Mouse (Mus musculus) midbrain, embryonic 14.5 days (tissue): ENCODE measurements at regions not wholly inside any gene's neighbourhood (a gene's known extent, or its start where the extent isn't known, plus 50 kb on each side); places are given as distances from the start of the nearest gene placed in this dataset.
"Not testable (repeated sequence)": the region's sequence is repeated elsewhere in the genome, so short reads cannot be mapped to it uniquely, and the experiment has no call there.

Source experiments
- ATAC-seq: fragments of 200-750 bp; cut with Nextera tagmentation; 2 replicates; pipeline ENCODE4 v1.8.0; 2017; ENCODE audit warnings: moderate number of reproducible peaks, moderate library complexity; ENCODE audit not compliant: low FRiP score, low TSS enrichment
- DNase-seq: peaks from one replicate; pipeline ENCODE4 v3.0.0-alpha.2; 2015
- H3K27ac ChIP-seq: fragments of 300-500 bp; sonication (generic); replicated peaks from 2 replicates; pipeline ENCODE4 v1.5.1; 2014; ENCODE audit warnings: mild to moderate bottlenecking, low read depth, low read length, moderate library complexity
- H3K27me3 ChIP-seq: fragments of 300-500 bp; sonication (generic); 2 replicates; pipeline ENCODE4 v1.6.1; 2014; ENCODE audit warnings: low read length, control low read depth, mixed read lengths; ENCODE audit not compliant: control insufficient read depth, insufficient read depth
- H3K36me3 ChIP-seq: fragments of 300-500 bp; sonication (generic); 2 replicates; pipeline ENCODE4 v1.6.1; 2014; ENCODE audit warnings: low read length, control low read depth; ENCODE audit not compliant: control insufficient read depth, insufficient read depth
- H3K4me1 ChIP-seq: fragments of 300-500 bp; sonication (generic); 2 replicates; pipeline ENCODE4 v1.6.1; 2014; ENCODE audit warnings: mild to moderate bottlenecking, antibody characterized with exemption, low read length, control low read depth; ENCODE audit not compliant: control insufficient read depth, insufficient read depth
- H3K4me2 ChIP-seq: fragments of 300-500 bp; sonication (generic); 2 replicates; pipeline ENCODE4 v1.6.1; 2014; ENCODE audit warnings: mild to moderate bottlenecking, low read length, moderate library complexity
- H3K4me3 ChIP-seq: fragments of 300-500 bp; sonication (generic); replicated peaks from 2 replicates; pipeline ENCODE4 v1.5.1; 2014; ENCODE audit warnings: low read depth, low read length
- H3K9ac ChIP-seq: fragments of 300-500 bp; sonication (generic); replicated peaks from 2 replicates; pipeline ENCODE4 v1.6.1; 2014; ENCODE audit warnings: mild to moderate bottlenecking, low read length, moderate library complexity
- H3K9me3 ChIP-seq: fragments of 300-500 bp; sonication (generic); 2 replicates; pipeline ENCODE4 v1.6.1; 2016; ENCODE audit warnings: low read length, control low read depth, mixed read lengths; ENCODE audit not compliant: control insufficient read depth
- WGBS: fragments of 180-500 bp; shearing (Covaris S2); extraction: QIAGEN DNeasy Blood & Tissue Kit; methylation state at CpG from one replicate; pipeline ENCODE4 v1.1.7; 2014; 5-methylcytosine and 5-hydroxymethylcytosine counted together

DNA sequence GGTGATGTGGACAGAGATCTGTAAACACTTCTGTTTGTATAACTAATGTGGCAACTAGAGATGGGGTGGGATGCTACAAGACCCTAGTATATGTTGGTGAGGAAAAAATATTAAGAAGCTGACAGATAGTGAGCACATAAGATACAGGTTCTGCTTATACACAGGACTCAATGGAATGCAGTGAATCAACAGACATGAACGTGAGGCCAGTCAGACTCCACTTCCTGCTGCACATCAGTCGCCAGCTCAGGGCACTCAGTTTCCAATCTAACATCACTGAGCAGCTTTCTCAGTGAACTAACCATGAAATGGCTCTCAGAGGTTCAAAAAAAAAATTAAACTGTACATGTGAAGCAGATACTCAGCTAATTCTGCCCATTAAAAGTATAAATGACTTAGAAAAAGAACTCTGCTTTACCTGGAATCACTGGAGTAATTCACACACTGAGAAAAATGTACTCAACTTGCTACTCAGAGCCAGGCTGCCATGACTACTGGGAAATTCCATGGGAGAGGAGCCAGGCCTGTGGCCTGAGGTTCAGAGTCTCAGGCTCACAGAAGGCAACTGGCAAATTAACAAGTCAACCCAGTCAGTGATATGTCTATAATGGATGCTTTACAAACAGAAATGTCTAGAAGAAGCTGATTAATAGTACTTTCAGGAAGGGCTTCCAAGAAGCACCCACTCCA, 170.9 kb upstream of the Tbl1xr1 start:
- H3K4me3 ChIP-seq, result no peak overlapping the region
- ATAC-seq (no peak), DNase-seq (no peak)
- no peak overlapping the region for H3K27ac ChIP-seq
- H3K36me3 ChIP-seq, result no peaks in the 10 kb centered on the region
- no peak overlapping the region for H3K4me2 ChIP-seq
- 67% methylated on average over 2 of the region's 2 CpGs for WGBS
- H3K27me3 ChIP-seq, result no peaks in the 10 kb centered on the region
- no peaks in the 10 kb centered on the region for H3K9me3 ChIP-seq
- H3K4me1 ChIP-seq, result no peaks in the 10 kb centered on the region
- no peak overlapping the region for H3K9ac ChIP-seq

DNA sequence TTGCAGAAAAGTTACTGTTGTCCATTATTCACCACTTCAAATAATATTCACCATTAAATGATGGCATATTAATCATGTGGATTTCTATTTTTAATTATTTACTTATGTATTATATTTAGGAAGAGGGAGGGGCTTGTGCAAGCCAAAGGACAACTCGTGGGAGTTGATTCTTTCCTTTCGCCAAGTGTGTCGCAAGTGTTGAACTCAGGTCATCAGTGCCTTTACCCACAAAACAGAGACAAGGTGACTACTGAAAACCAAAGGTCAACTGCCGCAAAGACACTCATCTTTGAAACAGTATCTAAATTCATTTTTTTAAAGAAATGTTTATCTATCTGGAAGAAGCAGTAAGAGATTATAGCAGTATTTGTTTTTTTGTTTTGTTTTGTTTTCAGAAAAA, 167.6 kb upstream of the Tbl1xr1 start:
- ATAC-seq (no peak), DNase-seq (no peak)
- Histone ChIP-seq H3K9ac (no peak overlapping the region), H3K36me3 (no peaks in the 10 kb centered on the region), H3K4me2 (no peak overlapping the region), H3K4me3 (no peak overlapping the region), H3K9me3 (no peaks in the 10 kb centered on the region), H3K27ac (no peak overlapping the region), H3K4me1 (no peaks in the 10 kb centered on the region), H3K27me3 (no peaks in the 10 kb centered on the region)
- WGBS, result 95% methylated on average over 4 of the region's 4 CpGs

DNA sequence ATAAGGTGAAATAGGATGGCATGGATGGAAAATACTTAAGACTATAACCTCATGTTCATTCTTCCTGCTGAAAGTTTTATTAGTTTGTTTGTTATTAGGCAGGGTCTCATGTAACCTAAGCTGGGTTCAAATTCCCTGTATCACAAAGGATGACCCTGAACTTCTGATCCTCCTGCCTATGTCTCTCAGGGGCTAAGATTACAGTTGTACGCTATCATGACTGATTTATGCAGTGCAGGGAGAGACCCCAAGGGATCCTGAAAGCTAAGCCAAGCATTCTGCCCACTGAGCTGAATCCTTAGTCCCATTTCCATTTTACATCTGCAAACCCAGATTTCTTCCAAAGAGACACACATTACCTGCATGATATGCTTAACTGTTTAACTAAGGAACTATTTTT, 166.4 kb upstream of the Tbl1xr1 start:
- Histone ChIP-seq H3K4me3 (no peak overlapping the region), H3K4me2 (no peak overlapping the region), H3K4me1 (no peaks in the 10 kb centered on the region), H3K36me3 (no peaks in the 10 kb centered on the region), H3K27me3 (no peaks in the 10 kb centered on the region), H3K27ac (no peak overlapping the region), H3K9me3 (0 out of 2 replicates have a peak, but pooled peaks cover under 1% of the 10 kb centered on the region), H3K9ac (no peak overlapping the region)
- DNase-seq, result no peak
- no peak for ATAC-seq
- 51% methylated on average over 1 of the region's 1 CpGs for WGBS

DNA sequence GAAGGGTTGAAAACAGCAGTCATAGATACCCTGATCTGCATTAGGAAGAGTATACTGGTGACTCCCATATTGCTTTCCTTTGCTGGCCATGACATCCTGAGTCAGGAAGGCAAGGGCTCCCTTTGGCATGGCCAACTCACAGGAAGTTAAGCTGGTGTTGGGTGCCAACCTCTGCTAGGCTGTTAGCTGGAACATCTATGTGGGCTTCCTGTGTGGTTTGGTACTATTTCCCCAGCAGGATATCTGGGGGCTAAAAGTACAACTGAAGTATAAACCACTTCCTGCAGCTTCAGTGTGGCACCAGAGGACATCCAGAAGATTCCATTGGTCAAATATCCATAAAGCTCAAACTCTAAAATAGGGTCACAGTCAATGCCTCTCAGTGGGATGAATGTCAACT, 165.4 kb upstream of the Tbl1xr1 start:
- Histone ChIP-seq H3K27me3 (no peaks in the 10 kb centered on the region), H3K27ac (no peak overlapping the region), H3K9ac (no peak overlapping the region), H3K36me3 (no peaks in the 10 kb centered on the region), H3K4me1 (no peaks in the 10 kb centered on the region), H3K4me2 (no peak overlapping the region), H3K4me3 (no peak overlapping the region), H3K9me3 (0 out of 2 replicates have a peak, but pooled peaks cover 5% of the 10 kb centered on the region)
- DNase-seq, result no peak
- ATAC-seq, result no peak

DNA sequence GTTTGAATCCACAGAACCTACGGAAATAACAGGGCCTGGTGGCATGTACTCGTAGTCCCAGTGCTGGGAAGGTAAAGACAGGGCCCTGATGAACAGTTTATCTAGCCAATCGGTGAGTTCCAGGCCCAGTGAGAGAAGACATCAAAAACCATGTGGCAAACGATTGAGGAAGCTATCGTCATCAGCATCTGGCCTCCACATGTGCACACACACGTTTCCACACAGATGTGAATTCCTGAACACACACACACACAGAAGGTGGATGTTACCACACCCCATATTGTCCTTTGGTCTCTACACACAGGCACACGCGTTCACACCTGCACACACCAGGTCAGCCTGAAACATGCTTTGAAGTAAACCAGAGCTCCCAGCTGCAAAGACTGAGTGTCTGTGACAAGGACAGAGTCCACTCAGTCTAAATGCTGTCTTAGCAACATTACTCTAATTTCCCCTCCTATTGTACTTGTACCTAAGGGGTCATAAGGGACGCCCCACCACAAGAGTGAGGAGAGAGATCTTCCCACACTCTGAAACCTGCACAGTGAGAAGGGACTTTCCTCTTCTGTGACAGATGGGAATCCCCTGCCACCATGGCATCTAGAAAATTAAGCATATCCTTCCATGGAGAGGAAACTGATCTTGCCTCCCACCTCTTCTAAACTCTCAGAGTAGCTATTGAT, 159.1 kb upstream of the Tbl1xr1 start:
- H3K9ac ChIP-seq, result no peak overlapping the region
- H3K36me3 ChIP-seq, result no peaks in the 10 kb centered on the region
- DNase-seq (no peak), ATAC-seq (no peak)
- no peak overlapping the region for H3K4me2 ChIP-seq
- no peak overlapping the region for H3K27ac ChIP-seq
- H3K4me1 ChIP-seq, result no peaks in the 10 kb centered on the region
- 0 out of 2 replicates have a peak, but pooled peaks cover 5% of the 10 kb centered on the region for H3K9me3 ChIP-seq
- no peaks in the 10 kb centered on the region for H3K27me3 ChIP-seq
- H3K4me3 ChIP-seq, result no peak overlapping the region
- 95% methylated on average over 9 of the region's 9 CpGs for WGBS

DNA sequence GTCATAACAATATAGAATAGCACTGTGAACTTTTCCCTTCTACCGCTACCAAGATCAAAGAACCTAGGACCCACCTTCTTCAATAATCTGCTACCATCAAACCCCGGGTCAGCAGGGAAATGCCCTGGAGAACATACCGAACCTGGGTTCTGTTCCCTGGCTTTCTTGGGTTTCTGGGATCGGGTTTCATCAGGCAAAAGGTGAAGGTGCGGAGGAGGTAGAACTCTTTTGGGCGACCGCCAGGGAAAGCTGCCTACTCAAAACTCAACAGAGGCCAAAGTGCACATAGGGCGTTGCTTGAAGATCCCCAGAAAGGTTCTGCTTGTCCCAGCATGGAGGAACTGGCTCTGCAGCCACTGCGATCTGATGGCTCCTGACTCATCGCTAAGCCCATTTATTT, 158.0 kb upstream of the Tbl1xr1 start:
- no peak for DNase-seq

DNA sequence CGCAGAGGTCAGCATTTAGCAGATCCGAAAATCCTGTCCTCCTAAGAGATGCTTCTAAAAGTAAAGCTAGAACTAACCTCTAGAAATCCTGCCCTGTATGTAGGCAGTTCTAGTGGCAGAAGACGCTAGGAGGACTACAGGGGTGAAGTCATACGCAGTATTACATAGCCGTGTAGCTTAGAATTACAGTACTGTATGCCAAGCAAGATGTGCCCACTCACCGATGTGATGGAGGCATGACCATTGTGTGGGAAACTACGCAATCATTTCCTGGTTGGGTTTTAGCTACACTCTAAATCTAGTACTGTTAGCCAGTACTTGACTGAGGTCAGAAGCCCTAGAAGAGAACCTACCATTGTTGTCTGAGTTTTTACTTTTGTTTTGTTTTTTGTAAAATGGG, 156.5 kb upstream of the Tbl1xr1 start:
- Histone ChIP-seq H3K4me3 (no peak overlapping the region), H3K27ac (no peak overlapping the region), H3K4me1 (no peaks in the 10 kb centered on the region), H3K9ac (no peak overlapping the region), H3K36me3 (no peaks in the 10 kb centered on the region), H3K27me3 (no peaks in the 10 kb centered on the region), H3K4me2 (no peak overlapping the region), H3K9me3 (0 out of 2 replicates have a peak, but pooled peaks cover 5% of the 10 kb centered on the region)
- ATAC-seq, result no peak
- no peak for DNase-seq
- 94% methylated on average over 7 of the region's 7 CpGs for WGBS

More for the DNA sequence above, 158.0 kb upstream of the Tbl1xr1 start:
- no peaks in the 10 kb centered on the region for H3K4me1 ChIP-seq
- no peak overlapping the region for H3K4me3 ChIP-seq
- ATAC-seq, result no peak
- 0 out of 2 replicates have a peak, but pooled peaks cover 5% of the 10 kb centered on the region for H3K9me3 ChIP-seq
- H3K27me3 ChIP-seq, result no peaks in the 10 kb centered on the region
- 97% methylated on average over 10 of the region's 10 CpGs for WGBS
- no peak overlapping the region for H3K9ac ChIP-seq
- H3K27ac ChIP-seq, result no peak overlapping the region
- H3K4me2 ChIP-seq, result no peak overlapping the region
- H3K36me3 ChIP-seq, result no peaks in the 10 kb centered on the region

DNA sequence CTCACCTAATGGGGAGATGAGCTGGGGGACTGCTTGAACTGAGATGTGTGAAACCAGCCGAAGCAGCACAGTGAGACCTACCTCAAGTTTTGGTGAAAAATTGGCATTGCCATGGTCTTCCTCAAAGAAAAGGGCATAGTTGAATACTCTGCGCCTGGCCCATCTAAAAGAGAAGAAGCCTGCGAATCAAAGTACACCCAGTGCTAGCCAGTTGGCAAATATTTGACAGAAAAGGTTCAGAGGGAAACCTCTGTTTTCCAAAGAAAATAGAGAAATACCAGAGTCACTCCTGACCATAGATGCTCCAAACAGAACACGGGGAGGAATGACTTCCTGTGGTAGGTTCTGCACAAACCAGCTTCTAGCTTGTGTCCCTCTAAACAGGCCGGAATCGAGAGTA, 144.5 kb upstream of the Tbl1xr1 start:
- 97% methylated on average over 6 of the region's 6 CpGs for WGBS
- Histone ChIP-seq H3K4me1 (peaks cover 25% of the 10 kb centered on the region), H3K9ac (no peak overlapping the region), H3K27ac (no peak overlapping the region), H3K27me3 (no peaks in the 10 kb centered on the region), H3K9me3 (no peaks in the 10 kb centered on the region), H3K36me3 (no peaks in the 10 kb centered on the region), H3K4me3 (no peak overlapping the region), H3K4me2 (no peak overlapping the region)
- DNase-seq (no peak), ATAC-seq (no peak)

DNA sequence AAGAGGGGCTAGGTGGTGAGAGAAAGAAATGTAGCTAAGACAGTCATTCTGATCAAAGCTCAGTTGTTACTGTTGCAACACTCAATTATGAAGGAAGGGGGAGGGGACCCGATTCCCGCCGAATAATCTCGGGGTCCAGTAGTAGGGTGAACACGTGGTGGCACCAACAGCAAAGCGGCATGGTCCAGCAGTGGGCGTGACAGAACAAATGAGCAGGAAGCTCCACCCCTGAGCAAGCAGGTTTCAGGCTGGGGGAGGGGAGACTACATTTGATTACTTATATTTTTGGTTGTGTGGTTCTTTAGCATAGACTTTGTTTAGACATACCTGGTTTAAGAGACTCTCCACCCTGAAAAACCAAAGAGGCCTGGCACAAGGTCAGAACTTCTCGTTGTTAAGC, 143.8 kb upstream of the Tbl1xr1 start:
- H3K4me3 ChIP-seq, H3K4me2 ChIP-seq, H3K27ac ChIP-seq, H3K9ac ChIP-seq, H3K9me3 ChIP-seq, H3K36me3 ChIP-seq, DNase-seq, ATAC-seq, H3K27me3 ChIP-seq: not testable (repeated sequence)
- 90% methylated on average over 8 of the region's 8 CpGs for WGBS
- H3K4me1 ChIP-seq, result peaks cover 25% of the 10 kb centered on the region
